Mouse (Mus musculus) intestine, embryonic 14.5 days (tissue): Measurements from ENCODE around the gene Rdh11. TPM values are rescaled to one million over a fixed set of nuclear protein-coding genes. Genes with fewer than 3 reads are reported as not detected.

ENCODE experiments used
- ATAC-seq: fragments of 200-750 bp; cut with Nextera tagmentation; replicated peaks from 2 replicates; pipeline ENCODE4 v1.8.0; 2017; ENCODE audit warnings: low read depth, moderate number of reproducible peaks, moderate TSS enrichment, moderate library complexity; ENCODE audit not compliant: low FRiP score, low TSS enrichment
- DNase-seq: peaks from one replicate; pipeline ENCODE4 v3.0.0-alpha.2; 2018; ENCODE audit warnings: low spot score
- H3K27ac ChIP-seq: fragments of 300-500 bp; sonication (generic); 2 replicates; pipeline ENCODE4 v1.5.1; 2014; ENCODE audit warnings: low read depth, mild to moderate bottlenecking, control low read depth
- H3K27me3 ChIP-seq: fragments of 300-500 bp; sonication (generic); replicated peaks from 2 replicates; pipeline ENCODE4 v1.6.1; 2014; ENCODE audit warnings: low read length, control low read depth; ENCODE audit not compliant: control insufficient read depth, insufficient read depth
- H3K36me3 ChIP-seq: fragments of 300-500 bp; sonication (generic); 2 replicates; pipeline ENCODE4 v1.6.1; 2014; ENCODE audit warnings: low read length, control low read depth; ENCODE audit not compliant: control insufficient read depth, insufficient read depth
- H3K4me1 ChIP-seq: fragments of 300-500 bp; sonication (generic); replicated peaks from 2 replicates; pipeline ENCODE4 v1.6.1; 2014; ENCODE audit warnings: low read length, control low read depth, mixed read lengths; ENCODE audit not compliant: control insufficient read depth, insufficient read depth
- H3K4me2 ChIP-seq: fragments of 300-500 bp; sonication (generic); 2 replicates; pipeline ENCODE4 v1.6.1; 2014; ENCODE audit warnings: low read length
- H3K4me3 ChIP-seq: fragments of 300-500 bp; sonication (generic); 2 replicates; pipeline ENCODE4 v1.5.1; 2014; ENCODE audit warnings: low read depth, low read length, control low read depth, mixed read lengths
- H3K9ac ChIP-seq: fragments of 300-500 bp; sonication (generic); 2 replicates; pipeline ENCODE4 v1.6.1; 2014; ENCODE audit warnings: mild to moderate bottlenecking, low read length
- H3K9me3 ChIP-seq: fragments of 300-500 bp; sonication (generic); 2 replicates; pipeline ENCODE4 v1.6.1; 2016; ENCODE audit warnings: low read length, control low read depth; ENCODE audit not compliant: control insufficient read depth
- WGBS: fragments of 180-500 bp; shearing (Covaris S2); extraction: QIAGEN DNeasy Blood & Tissue Kit; methylation state at CpG from one replicate; pipeline ENCODE4 v1.1.7; 2014; 5-methylcytosine and 5-hydroxymethylcytosine counted together
- polyA plus RNA-seq: library from polyadenylated mRNA; unstranded; fragments of >200 nt; fragmentation: Nextera tagmentation; extraction: Ambion mirVana; gene quantifications from 2 replicates; pipeline ENCODE4 v1.2.1, GENCODE M21; 2014

The Rdh11 gene
- polyA plus RNA-seq, 1 experiment from 2014 or later = 39.6 TPM

DNA sequence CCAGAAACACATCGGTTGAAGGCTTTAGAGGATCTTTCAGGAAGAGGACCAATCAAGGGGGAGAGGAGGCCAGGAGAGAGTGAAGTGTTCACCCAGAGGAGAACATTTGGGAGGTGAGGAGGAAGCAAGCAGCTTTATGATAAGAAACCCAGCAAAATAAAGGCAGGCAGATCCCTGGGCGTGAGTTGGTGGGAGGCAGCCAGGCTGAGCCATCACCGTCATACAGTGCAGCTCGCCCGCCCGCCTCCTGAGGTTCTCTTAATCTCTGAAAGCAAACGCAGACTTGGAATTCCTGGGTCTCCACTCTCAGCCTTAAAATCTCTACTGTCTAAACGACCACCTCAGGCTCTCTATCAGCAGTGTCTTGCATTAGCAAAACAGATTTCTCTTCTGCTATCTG, 57.4 kb downstream of the Rdh11 start:
- Histone ChIP-seq H3K27ac (no peak overlapping the region), H3K4me1 (peaks cover 12% of the 10 kb centered on the region), H3K27me3 (peaks cover 31% of the 10 kb centered on the region), H3K9ac (no peak overlapping the region), H3K4me2 (no peak overlapping the region), H3K36me3 (no peaks in the 10 kb centered on the region), H3K9me3 (no peaks in the 10 kb centered on the region), H3K4me3 (no peak overlapping the region)
- 41% methylated on average over 8 of the region's 8 CpGs for WGBS
- no peak for ATAC-seq
- no peak for DNase-seq

GRCm38 (mm10) chr12:79131706-79132460, 60.2 kb downstream of the Rdh11 start:
- no peak for DNase-seq
- Histone ChIP-seq H3K27ac (no peak overlapping the region), H3K36me3 (no peaks in the 10 kb centered on the region), H3K4me2 (peak overlapping the region; percentile 88), H3K4me3 (no peak overlapping the region), H3K4me1 (peaks cover 12% of the 10 kb centered on the region), H3K27me3 (peaks cover 31% of the 10 kb centered on the region), H3K9me3 (no peaks in the 10 kb centered on the region), H3K9ac (no peak overlapping the region)
- WGBS = 27% methylated on average over 5 of the region's 5 CpGs
- ATAC-seq = no peak

GRCm38 (mm10) chr12:79131178-79131675, 60.9 kb downstream of the Rdh11 start:
- H3K9me3 ChIP-seq = no peaks in the 10 kb centered on the region
- peak overlapping the region; percentile 41 for H3K4me3 ChIP-seq
- DNase-seq (peak; percentile 61), ATAC-seq (peak; percentile 15; the same call in 1 of the 2 replicates)
- 0 out of 2 replicates have a peak overlapping the region, but pooled peaks have one; percentile 20 for H3K9ac ChIP-seq
- H3K4me2 ChIP-seq = peak overlapping the region; percentile 88
- no peak overlapping the region for H3K27ac ChIP-seq
- no peaks in the 10 kb centered on the region for H3K36me3 ChIP-seq
- 2% methylated on average over 22 of the region's 22 CpGs for WGBS
- H3K27me3 ChIP-seq = peaks cover 31% of the 10 kb centered on the region
- H3K4me1 ChIP-seq = peaks cover 12% of the 10 kb centered on the region

DNA sequence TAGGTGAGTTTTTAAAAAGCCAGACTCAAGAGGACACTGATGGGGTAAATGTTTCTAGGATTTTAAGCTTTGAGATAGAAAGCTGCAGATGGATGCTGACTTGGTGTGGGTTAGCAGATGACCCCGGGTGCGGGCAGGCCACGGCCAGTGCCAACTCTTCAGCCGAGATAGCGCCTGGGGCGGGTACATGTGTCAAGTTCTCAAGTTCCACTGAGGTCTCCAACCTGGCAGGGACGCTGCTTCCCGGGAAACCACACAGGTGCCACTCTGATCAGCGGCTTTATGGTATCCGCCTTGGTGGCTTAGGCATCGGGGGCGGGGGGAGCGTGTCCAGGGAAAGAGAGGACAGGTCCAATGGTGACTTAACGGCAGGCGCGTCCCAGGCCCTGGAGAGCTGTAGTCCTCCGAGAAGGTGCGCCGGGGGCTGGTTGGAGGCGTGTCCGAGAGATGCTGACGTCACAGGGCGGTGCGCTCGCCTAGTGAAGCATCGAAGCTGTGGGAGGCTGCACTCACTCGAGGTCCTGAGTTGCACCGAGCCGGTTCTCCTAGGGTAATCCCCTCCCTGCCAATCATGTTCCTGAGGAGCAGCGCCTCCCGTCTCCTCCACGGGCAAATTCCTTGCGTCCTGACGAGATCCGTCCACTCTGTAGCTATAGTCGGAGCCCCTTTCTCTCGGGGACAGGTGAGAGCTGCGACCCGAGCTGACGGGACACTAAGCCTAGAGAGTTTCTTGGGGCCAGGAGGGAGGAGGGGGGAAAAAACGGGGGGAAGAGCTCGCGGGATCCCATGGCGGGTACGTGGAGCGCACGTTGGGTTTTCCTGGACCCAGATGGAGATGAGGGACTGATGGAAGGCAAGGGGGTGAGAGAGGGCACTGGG, 61.6 kb downstream of the Rdh11 start, which contains the start of gene Arg2:
Gene Arg2, plus strand, starts transcription at position 479 of the 879 bp plus-strand sequence.
- under 1% methylated on average over 47 of the region's 47 CpGs for WGBS
- DNase-seq (peak; percentile 91), ATAC-seq (peak; percentile 92)
- Histone ChIP-seq H3K9ac (peak within 1 kb of the TSS; percentile 20; the same call in 1 of the 2 replicates), H3K4me1 (peaks cover 12% of the 10 kb centered on the region), H3K4me2 (peak within 1 kb of the TSS; percentile 88), H3K9me3 (no peaks in the 10 kb centered on the region), H3K27ac (no peak within 1 kb of the TSS), H3K27me3 (peaks cover 31% of the 10 kb centered on the region), H3K36me3 (no peaks in the 10 kb centered on the region), H3K4me3 (peak within 1 kb of the TSS; percentile 41)

Other genes with a start within 250 kb of the Rdh11 start
- 5.7 and 6.7 TPM in 2 replicates for gene Tmem229b, start 184.7 kb downstream of the Rdh11 start, polyA plus RNA-seq
- 6.7 and 6.8 TPM in 2 replicates for gene Plekhh1, start 163.1 kb downstream of the Rdh11 start, polyA plus RNA-seq
- 27.3 and 33.5 TPM in 2 replicates for gene Pigh, start 102.6 kb downstream of the Rdh11 start, polyA plus RNA-seq
- gene Arg2, start 61.5 kb downstream of the Rdh11 start, polyA plus RNA-seq = 0.46 and 0.91 TPM in 2 replicates
- gene Vti1b, start 19.6 kb downstream of the Rdh11 start, polyA plus RNA-seq = 85.4 and 94.7 TPM in 2 replicates
- gene Rdh12, start 16.6 kb upstream of the Rdh11 start, polyA plus RNA-seq = 1.2 TPM in 2 replicates
- 12.5 and 17.9 TPM in 2 replicates for gene Zfyve26, start 104.0 kb upstream of the Rdh11 start, polyA plus RNA-seq
- gene Rad51b, start 105.0 kb upstream of the Rdh11 start, polyA plus RNA-seq = 10.0 and 10.3 TPM in 2 replicates